Mouse (Mus musculus) embryo, embryonic 11.5 days (tissue): ENCODE results near the gene Tnfaip6.
A peak's percentile ranks its signal among the peaks of the same experiment; 100 is the strongest.

Source experiments
- DNase-seq: peaks from one replicate; pipeline ENCODE4 v3.0.0-alpha.2; 2012; ENCODE audit warnings: low read depth, low spot score

Gene Tnfaip6

DNA sequence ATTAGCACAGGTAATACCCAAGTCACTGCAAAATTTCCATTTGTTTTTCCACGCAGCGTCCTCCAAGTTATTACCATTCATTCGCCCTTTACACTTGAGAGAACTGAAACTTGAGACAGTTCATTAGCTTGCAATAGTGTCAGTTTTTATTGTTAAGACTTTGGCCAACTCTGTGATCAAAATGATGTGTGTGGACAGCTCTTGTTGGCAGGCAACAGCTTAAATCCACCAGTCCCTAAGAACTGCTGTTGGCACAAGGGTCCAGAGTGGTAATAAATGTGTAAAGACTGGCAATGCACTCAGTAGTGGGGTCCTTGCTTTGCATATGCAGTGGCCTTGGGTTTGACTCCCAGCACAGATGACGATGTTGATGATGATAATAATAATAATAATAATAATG, 14.5 kb downstream of the Tnfaip6 start:
- no peak for DNase-seq

DNA sequence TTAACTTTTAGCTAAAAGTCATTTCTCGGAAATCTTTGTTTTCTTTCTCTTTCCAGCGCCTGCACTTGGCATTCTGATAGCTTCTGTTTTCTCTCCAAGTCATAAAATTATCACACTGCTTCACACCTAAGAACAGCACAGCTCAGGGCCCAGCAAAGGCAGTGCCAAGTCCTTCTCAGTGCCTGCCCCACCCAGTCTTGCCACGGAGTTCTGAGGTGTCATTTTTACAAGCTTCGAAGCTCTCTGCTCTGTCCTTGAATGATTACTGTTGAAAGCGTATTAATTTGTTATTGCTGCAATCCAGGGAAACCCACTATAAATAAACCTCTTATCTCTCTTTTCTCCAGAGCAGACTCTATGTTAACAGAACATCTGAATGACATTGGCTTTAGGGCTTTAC, 15.7 kb downstream of the Tnfaip6 start:
- DNase-seq = no peak

GRCm38 (mm10) chr2:52055616-52056015, 17.8 kb downstream of the Tnfaip6 start:
- DNase-seq = no peak

- DNase-seq = no peak
These were observed 19.3 kb downstream of the Tnfaip6 start for GRCm38 (mm10) chr2:52057099-52057498.

DNA sequence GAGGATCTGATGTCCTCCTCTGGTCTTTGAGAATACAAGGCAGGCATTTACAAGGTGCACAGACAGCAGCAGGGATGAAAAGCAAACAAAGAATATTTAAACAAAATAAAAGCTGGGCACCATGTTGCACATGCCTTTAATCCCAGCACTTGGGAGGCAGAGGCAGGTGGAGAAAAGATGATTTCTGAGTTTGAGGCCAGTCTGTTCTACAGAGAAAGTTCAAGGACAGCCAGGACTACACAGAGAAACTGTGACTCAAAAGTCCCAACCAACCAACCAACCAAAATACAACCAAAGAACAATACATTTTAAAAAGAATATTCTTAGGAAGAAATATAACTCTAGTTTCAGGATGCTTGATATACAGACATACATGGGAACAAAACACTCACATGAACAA, 19.9 kb downstream of the Tnfaip6 start:
- DNase-seq = no peak

DNA sequence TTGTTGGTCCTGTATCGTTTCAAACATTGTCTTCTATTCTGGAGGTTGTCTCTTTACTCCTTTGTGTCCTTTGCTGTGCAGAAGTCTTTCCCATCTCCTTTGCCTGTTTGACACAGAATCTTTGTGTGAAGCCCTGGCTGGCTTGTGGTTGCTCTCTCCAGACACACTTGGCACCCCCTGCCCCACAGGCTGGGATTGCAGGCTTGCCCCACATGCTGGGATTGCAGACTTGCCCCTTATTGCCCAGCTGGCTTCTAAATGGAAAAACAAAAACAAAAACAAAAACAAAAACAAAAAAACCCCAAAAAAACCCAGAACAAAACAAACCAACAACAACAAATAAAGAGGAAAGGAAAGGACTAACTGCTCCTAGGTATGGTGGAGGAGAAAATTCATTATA, 30.8 kb downstream of the Tnfaip6 start:
- DNase-seq = no peak

DNA sequence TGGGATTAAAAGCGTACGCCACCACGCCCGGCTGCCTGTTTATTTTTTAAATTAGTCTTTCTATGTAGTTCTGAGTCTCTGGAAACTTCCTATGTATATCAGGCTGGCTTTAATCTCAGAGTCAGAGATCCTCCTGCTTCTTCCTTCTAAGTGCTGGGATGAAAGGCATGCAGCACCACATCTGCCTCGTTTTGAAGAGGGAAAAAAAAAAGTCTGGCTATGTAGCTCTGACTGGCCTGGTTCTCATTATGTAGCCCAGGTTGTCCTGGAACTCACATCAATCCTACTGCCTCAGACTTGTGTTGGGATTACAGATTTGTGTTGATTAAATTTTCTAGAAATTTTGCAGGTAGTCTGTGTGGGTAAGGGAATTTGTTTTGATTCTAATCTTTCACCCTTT, 33.0 kb downstream of the Tnfaip6 start:
- DNase-seq = no peak

GRCm38 (mm10) chr2:52071241-52071991, 33.6 kb downstream of the Tnfaip6 start:
- no peak for DNase-seq

DNA sequence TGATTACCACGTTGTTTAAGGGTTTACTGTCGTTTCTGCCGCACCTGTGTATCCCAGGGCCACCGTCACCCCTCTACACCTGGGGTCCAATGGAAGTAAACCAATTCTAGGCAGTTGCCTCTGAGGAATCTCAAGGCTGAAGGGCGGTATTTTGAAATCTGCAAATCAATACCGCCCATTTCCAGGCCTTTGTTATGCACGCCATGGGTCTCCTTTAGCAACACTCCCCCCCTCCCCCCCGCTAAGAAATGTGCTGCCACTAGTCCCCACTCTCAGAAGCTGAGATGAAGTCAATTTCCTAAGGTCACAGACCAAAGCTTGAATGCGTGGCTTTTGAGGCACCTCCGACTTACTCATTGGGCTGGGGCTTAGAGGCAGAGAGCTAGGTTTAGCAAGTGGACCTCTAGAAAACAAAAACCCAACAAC, 34.3 kb downstream of the Tnfaip6 start:
- DNase-seq = peak; percentile 16

DNA sequence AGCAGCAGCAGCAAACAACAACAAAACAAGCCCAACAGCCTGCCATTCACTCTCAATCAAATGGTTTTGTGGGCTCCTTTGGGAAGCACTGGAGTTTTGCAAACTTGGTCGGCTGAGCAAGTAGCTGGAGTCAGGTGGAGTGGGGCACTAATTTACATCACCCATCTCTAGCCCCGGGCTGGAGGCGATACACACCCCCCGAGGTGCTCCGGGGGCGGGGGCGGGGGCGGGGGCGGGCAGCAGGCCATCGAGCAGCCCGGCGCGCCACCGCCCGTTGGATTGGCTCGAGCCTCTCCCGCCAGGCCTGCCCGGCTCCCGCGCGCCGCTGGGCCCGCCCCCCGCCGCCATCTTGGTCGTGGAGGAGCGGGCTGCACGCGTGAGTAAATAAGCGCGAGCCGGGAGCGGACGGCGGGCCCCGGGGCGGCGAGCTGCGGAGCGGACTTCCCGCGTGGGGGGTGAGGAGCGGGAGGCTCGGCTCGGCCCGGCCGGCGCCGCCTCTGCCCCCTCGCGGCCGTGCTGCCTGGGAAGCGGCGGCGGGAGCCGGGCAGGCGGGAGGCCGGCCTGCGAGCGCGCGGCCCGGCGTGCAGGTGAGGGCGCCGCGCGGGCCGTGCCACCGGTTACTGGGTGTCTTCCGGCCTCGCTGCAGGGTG, 34.8 kb downstream of the Tnfaip6 start, which contains the start of gene Rif1:
Rif1 (plus strand) TSS at position 342 of the 650 bp plus-strand sequence.
- DNase-seq = peak; percentile 71

DNA sequence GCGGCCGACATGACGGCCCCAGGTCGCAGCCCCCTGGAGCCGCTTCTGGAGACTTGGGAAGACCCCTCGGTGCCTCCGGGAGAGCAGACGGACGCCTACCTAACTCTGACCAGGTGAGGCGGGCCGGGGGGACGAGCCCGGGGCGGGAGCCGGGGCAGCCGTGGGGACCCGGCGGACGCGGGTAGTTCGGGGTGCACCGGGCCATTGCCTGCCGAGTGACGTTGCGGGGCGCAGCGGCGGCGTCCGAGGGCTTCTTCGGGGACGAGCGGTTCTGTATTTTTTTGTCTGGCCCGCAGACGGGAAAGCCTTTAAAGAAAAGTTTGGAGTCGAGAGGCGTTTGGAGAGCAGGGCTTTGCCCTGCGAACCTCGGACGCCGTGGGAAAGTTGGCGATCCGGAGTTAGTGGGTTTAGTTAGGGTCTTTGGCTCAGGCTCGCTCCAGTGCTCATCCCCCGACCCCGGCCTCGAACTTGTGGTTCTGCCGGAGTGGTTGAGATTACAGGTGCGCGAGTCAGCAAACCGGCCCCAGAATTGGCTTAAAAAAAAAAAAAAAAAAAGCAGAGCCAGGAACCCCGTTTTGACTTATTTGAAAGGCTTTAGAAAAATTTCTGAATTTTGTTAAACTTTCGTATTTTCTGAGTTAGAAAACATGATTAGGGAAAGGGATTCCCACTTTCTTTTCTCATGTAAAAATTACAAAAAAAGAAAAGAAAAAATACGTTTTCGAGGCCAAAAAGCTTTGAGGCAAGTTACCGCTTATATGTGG, 35.5 kb downstream of the Tnfaip6 start:
- DNase-seq = peak; percentile 29

- DNase-seq = no peak
These were observed 40.9 kb downstream of the Tnfaip6 start for GRCm38 (mm10) chr2:52078666-52079065.

- no peak for DNase-seq
These were observed 46.2 kb downstream of the Tnfaip6 start for GRCm38 (mm10) chr2:52084013-52084412.

- no peak for DNase-seq
These were observed 46.8 kb downstream of the Tnfaip6 start for GRCm38 (mm10) chr2:52084571-52084970.
